Mouse (Mus musculus): ENCODE measurements around the gene Car6. TPM values are rescaled to one million over a fixed set of nuclear protein-coding genes. Genes with fewer than 3 reads are reported as not detected.

The Car6 gene
- under 1 TPM in 1 of 2 experiments, not detected in 1; 0.79 TPM for total RNA-seq (2023)

DNA sequence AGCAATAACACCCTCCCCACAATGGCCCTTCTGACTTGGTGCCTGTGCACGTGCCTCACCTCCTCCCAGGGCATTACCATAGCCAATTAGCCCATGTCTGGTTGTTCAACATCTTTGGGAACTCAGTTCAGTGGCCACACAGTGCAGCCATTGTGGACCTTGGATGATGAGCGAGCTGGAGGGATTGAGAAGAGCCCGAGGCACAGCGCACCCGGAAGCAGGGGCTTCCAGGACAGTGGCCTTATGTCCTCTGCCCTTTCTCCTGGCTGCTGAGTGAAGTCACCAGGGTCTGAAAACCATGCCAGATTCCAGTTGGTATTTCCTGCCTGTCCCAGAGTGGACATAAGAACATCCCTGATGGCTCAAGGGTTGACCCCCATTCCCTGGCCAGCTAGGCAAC is at the start of gene Car6:
Gene Car6, minus strand, starts transcription at position 101 of the 400 bp plus-strand sequence.

GRCm38 (mm10) chr4:150236521-150237481 is 35.7 kb upstream of the Car6 start, which contains the start of gene Eno1:
Eno1 (plus strand) TSS chr4:150236721.

Other genes starting within 250 kb of the Car6 start
- 1 to 10 TPM; 1.6 to 2.4 TPM for gene Spsb1, start 246.3 kb downstream of the Car6 start, total RNA-seq (2023)
- gene H6pd, start 192.3 kb downstream of the Car6 start, total RNA-seq (2023): 10 to 100 TPM; 38.6 to 42.1 TPM
- gene Gpr157, start 114.0 kb downstream of the Car6 start, total RNA-seq (2023): 1 to 10 TPM; 3.1 to 3.5 TPM
- not detected for gene Slc2a5, start 82.0 kb downstream of the Car6 start, total RNA-seq (2023)
- gene Slc2a7, start 52.4 kb downstream of the Car6 start, total RNA-seq (2023): not detected
- gene Eno1, start 35.4 kb upstream of the Car6 start, total RNA-seq (2023): 100 to 1,000 TPM; 254 to 332 TPM
- 100 to 1,000 TPM; 136 to 163 TPM for gene Rere, start 80.3 kb upstream of the Car6 start, total RNA-seq (2023)